Mouse (Mus musculus): ENCODE results near the gene 6030408B16Rik. TPM values are rescaled to one million over a fixed set of nuclear protein-coding genes. Genes with fewer than 3 reads are reported as not detected.

6030408B16Rik gene
- polyA plus RNA-seq, 1 experiment: not detected

DNA sequence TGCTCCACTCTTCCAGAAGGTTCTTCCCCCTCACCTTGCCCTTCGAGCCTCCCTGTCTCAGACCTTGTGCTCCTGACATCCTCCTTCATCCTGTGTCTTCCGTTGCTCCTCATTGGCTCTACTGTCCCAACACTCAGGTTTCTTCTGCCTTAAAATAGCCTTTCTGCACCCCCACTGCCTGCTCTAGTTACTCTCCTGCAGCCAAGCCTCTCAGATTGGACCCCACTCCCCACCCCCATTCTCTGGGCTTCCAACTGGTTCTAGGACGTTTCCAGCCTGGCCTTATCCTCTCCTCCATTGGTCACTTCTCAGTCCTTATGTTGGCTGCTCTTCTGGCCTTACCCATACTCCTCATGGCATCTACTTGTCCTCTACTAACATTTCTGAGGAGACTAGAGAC, 9.2 kb downstream of the 6030408B16Rik start:
- peaks cover 9% of the 10 kb centered on the region for H3K4me1 ChIP-seq (ENCODE audit: control insufficient read depth)
- TF ChIP-seq TAL1 (IDR thresholded peaks at IDR 0.05; ENCODE audit: low read length) (no peak), GATA1 (IDR thresholded peaks at IDR 0.05; ENCODE audit: low read length) (no peak)
- H3K9me3 ChIP-seq (ENCODE audit: control insufficient read depth, low read length): peaks cover 3% of the 10 kb centered on the region

DNA sequence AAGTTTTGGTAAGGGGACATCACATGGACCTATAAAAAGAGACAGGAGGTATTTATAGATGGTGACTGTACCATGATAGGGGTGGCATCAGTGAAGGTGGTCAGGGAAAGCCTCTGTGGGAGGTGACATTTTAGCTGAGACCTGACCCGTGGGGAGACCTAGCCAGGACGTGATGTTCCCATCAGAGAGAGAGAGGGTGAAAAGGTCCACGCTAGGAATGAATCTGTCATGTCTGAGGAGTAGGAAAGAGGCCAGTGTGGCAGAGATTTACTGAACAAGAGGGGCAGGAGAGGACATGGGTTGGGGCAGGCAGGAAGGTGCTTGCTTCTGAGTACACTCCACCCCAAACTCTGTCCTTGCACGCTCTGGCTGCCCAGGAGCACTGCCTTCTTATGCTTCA, 10.8 kb downstream of the 6030408B16Rik start:
- TF ChIP-seq GATA1 (IDR thresholded peaks at IDR 0.05; ENCODE audit: low read length): no peak
- TF ChIP-seq TAL1 (IDR thresholded peaks at IDR 0.05; ENCODE audit: low read length): no peak
- peaks cover 9% of the 10 kb centered on the region for H3K4me1 ChIP-seq (ENCODE audit: control insufficient read depth)

More for the DNA sequence above, 9.2 kb downstream of the 6030408B16Rik start:
- H3K36me3 ChIP-seq (ENCODE audit: control insufficient read depth): no peaks in the 10 kb centered on the region
- no peak overlapping the region for H3K4me3 ChIP-seq (replicated peaks)
- no peaks in the 10 kb centered on the region for H3K27me3 ChIP-seq (ENCODE audit: control insufficient read depth)

DNA sequence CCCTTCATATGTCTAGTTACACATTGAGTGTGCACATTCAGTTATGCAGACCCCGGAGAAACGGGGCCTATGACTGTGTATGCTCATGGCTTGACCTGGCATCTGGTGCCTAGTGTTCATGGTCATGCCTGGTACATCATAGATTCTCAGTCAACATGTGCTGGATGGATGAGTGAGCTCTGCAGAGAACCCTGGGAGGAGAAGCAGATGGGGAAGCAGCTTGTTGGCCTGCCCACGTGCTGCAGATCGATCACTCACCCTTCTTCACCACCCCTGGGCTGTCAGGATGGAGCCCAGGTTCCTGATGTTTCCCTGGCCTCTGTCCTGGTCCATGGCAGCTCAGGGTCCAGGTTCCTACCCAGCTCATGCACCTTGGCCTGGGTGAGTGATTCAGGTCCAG, 13.4 kb downstream of the 6030408B16Rik start:
- Histone ChIP-seq H3K27me3 (ENCODE audit: control insufficient read depth) (no peaks in the 10 kb centered on the region), H3K9me3 (ENCODE audit: control insufficient read depth, low read length) (peaks cover 3% of the 10 kb centered on the region), H3K4me1 (ENCODE audit: control insufficient read depth) (no peaks in the 10 kb centered on the region), H3K4me3 (replicated peaks) (no peak overlapping the region), H3K36me3 (ENCODE audit: control insufficient read depth) (no peaks in the 10 kb centered on the region)
- TF ChIP-seq GATA1 (IDR thresholded peaks at IDR 0.05; ENCODE audit: low read length): no peak
- no peak for TF ChIP-seq TAL1 (IDR thresholded peaks at IDR 0.05; ENCODE audit: low read length)

More for the DNA sequence above, 10.8 kb downstream of the 6030408B16Rik start:
- H3K27me3 ChIP-seq (ENCODE audit: control insufficient read depth): no peaks in the 10 kb centered on the region
- no peak overlapping the region for H3K4me3 ChIP-seq (replicated peaks)
- peaks cover 3% of the 10 kb centered on the region for H3K9me3 ChIP-seq (ENCODE audit: control insufficient read depth, low read length)
- H3K36me3 ChIP-seq (ENCODE audit: control insufficient read depth): no peaks in the 10 kb centered on the region

DNA sequence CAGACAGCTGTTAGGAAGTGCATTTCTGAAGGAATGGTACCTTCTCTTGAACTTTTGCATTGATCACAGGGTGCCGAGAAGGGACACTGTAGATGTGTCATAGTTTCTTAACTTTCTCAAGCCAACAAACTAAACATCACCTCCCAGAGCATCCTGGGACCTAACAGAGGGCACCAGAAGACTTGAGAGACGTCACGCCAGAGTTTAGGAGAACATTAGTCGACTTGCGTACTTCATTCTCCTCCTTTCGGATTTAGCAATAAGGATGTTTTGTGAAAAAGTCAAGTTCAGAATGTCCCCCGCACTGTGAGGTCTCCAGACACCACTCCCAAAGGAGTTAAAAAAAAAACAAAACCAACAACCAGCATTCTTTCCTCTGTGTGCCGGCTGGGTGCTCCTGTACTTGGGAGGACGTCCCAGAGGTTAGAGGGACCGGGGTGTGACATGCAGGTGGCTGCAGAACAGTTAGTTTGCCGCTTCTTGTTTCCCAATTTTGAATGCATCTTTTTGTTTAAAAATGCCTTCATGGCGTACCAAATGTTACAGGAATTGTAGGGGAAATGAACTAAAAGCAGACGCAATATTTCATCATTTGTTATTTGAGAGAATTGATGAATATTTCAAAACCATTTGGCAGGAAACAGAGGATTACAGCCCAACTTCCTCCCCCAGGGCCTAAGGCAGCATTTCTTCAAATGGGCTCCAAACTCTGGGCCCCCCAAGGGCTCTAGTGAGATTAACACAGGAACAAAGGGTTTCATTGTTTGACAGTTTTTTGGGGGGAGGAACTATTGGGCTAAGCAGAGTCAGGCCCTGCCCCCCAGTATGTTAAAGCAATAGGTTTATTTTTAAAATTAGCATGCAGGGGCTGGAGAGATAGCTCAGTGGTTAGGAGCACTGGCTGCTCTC, 15.7 kb downstream of the 6030408B16Rik start:
- Histone ChIP-seq H3K36me3 (ENCODE audit: control insufficient read depth) (no peaks in the 10 kb centered on the region), H3K4me3 (replicated peaks) (no peak overlapping the region), H3K27me3 (ENCODE audit: control insufficient read depth) (no peaks in the 10 kb centered on the region), H3K9me3 (ENCODE audit: control insufficient read depth, low read length) (no peaks in the 10 kb centered on the region), H3K4me1 (ENCODE audit: control insufficient read depth) (no peaks in the 10 kb centered on the region)
- TF ChIP-seq TAL1 (IDR thresholded peaks at IDR 0.05; ENCODE audit: low read length) (no peak), GATA1 (IDR thresholded peaks at IDR 0.05; ENCODE audit: low read length) (no peak)

DNA sequence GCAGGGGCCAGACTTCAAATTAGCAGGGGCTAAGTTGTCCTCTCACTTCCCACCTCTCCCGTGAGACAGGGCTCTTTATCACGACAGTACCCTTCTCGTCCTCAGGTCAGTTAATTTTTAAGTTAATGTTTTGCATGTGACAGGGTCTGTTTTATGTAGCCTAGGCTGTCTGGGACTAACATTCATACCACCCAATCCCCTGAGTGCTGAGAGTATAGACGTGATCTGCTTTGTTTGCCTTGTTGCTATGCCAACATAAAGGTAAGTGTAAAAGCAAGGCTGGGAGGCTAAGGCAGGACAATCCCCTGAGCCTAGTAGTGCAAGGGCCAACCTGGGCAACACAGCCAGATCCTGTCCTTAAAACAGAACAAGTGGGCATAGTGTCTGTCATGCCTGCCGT, 16.5 kb downstream of the 6030408B16Rik start:
- Histone ChIP-seq H3K4me1 (ENCODE audit: control insufficient read depth) (no peaks in the 10 kb centered on the region), H3K36me3 (ENCODE audit: control insufficient read depth) (no peaks in the 10 kb centered on the region), H3K27me3 (ENCODE audit: control insufficient read depth) (no peaks in the 10 kb centered on the region), H3K9me3 (ENCODE audit: control insufficient read depth, low read length) (no peaks in the 10 kb centered on the region), H3K4me3 (replicated peaks) (no peak overlapping the region)
- TF ChIP-seq TAL1 (IDR thresholded peaks at IDR 0.05; ENCODE audit: low read length) (no peak), GATA1 (IDR thresholded peaks at IDR 0.05; ENCODE audit: low read length) (no peak)

DNA sequence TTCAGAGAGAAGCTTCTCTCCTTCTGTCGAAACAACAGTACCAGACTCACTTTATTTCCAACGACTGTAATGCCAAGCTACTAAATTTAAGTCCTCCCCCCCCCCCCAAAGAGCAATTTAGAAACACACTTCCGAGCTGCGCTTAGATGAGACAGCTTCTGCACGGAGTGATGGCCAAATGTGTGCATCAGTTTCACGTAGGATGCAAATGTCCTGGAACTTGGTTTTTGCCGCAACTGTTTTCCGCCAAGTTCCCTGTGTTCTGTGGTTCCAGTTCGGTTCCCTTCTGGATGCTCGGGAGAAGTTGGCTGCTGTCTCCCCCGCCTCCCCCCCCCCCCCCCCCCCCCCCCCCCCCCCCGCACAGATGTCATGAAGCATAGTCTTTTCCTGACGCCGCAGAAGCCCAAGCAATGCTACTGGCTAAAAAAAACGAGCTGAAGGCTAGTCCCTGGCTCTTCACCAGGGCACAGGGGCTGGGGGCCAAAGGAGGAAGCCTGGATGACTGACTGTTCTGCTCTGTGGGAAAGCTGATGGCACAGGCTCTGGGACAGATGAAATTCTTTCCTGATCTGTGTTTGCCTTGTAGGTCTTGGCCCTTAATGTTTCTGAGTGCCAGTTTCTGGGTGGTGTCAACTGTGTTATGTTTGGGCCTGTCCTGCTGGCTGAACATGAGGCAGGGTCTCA, 18.2 kb downstream of the 6030408B16Rik start:
- Histone ChIP-seq H3K36me3 (ENCODE audit: control insufficient read depth) (no peaks in the 10 kb centered on the region), H3K27me3 (ENCODE audit: control insufficient read depth) (no peaks in the 10 kb centered on the region), H3K4me3 (replicated peaks) (no peak overlapping the region), H3K9me3 (ENCODE audit: control insufficient read depth, low read length) (peaks cover 2% of the 10 kb centered on the region; the same call in 1 of the 2 replicates), H3K4me1 (ENCODE audit: control insufficient read depth) (peaks cover 5% of the 10 kb centered on the region; the same call in 1 of the 2 replicates)
- TF ChIP-seq GATA1 (IDR thresholded peaks at IDR 0.05; ENCODE audit: low read length) (no peak), TAL1 (IDR thresholded peaks at IDR 0.05; ENCODE audit: low read length) (no peak)

DNA sequence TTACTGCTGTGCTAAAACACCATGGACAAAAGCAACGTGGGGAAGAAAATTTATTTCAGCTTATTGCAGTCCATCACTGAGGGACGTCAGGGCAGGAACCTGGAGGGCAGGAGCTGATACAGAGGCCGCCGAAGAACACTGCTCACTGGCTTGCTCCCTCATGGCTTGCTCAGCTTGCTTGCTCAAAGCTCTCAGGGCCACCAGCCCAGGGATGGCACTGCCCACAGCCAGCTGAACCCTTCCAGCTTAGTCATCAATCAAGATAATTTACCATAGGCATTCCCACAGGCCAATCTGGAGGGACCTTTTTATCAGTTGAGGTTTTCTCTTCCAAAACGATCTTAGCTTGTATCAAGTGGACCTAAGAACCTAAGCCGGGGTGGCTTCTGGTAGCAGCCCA, 19.0 kb downstream of the 6030408B16Rik start:
- peaks cover 2% of the 10 kb centered on the region; the same call in 1 of the 2 replicates for H3K9me3 ChIP-seq (ENCODE audit: control insufficient read depth, low read length)
- H3K36me3 ChIP-seq (ENCODE audit: control insufficient read depth): no peaks in the 10 kb centered on the region
- H3K4me1 ChIP-seq (ENCODE audit: control insufficient read depth): peaks cover 5% of the 10 kb centered on the region; the same call in 1 of the 2 replicates
- H3K27me3 ChIP-seq (ENCODE audit: control insufficient read depth): peaks cover 5% of the 10 kb centered on the region
- H3K4me3 ChIP-seq (replicated peaks): no peak overlapping the region
- TF ChIP-seq GATA1 (IDR thresholded peaks at IDR 0.05; ENCODE audit: low read length) (no peak), TAL1 (IDR thresholded peaks at IDR 0.05; ENCODE audit: low read length) (no peak)

DNA sequence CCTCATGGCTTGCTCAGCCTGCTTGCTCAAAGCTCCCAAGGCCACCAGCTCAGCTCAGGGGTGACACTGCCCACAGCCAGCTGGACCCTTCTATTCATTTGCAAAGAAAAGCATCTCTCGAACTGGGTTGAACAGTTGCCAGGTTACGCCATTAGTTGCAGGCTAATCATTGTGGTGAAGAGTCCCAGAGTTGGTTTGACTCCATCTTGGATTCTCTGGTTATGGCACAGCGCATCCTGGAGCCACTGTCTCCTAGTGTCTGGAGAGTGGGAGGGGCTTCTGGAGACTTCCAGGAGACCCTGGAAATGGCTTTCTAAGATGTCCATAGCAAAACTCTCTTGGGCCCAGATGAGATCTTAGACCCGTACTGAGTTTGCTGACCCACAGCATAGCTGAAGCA, 22.4 kb downstream of the 6030408B16Rik start:
- H3K4me3 ChIP-seq (replicated peaks): no peak overlapping the region
- peaks cover 5% of the 10 kb centered on the region; the same call in 1 of the 2 replicates for H3K4me1 ChIP-seq (ENCODE audit: control insufficient read depth)
- peaks cover 2% of the 10 kb centered on the region; the same call in 1 of the 2 replicates for H3K9me3 ChIP-seq (ENCODE audit: control insufficient read depth, low read length)
- TF ChIP-seq GATA1 (IDR thresholded peaks at IDR 0.05; ENCODE audit: low read length) (no peak), TAL1 (IDR thresholded peaks at IDR 0.05; ENCODE audit: low read length) (no peak)
- H3K36me3 ChIP-seq (ENCODE audit: control insufficient read depth): no peaks in the 10 kb centered on the region
- peaks cover 12% of the 10 kb centered on the region for H3K27me3 ChIP-seq (ENCODE audit: control insufficient read depth)

DNA sequence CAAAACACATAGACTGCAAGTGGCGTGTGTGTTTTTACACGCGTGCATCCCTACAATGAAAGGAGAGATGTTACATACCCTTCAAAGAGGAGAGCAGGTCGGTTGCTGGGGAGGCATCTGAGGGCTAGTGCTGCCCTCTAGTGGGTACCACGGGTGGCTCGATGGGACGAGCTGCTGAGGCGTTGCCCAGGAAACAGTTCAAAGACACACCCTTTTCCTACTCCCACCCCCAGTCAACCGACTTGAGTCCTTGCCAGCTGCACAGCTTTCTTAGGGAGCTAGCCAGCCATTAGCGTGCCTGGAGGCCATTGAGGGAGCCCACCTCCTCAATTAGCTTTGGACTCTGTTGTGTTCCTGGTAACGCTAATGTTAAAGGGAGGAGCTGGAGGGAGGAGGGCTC, 22.8 kb downstream of the 6030408B16Rik start:
- Histone ChIP-seq H3K27me3 (ENCODE audit: control insufficient read depth) (peaks cover 12% of the 10 kb centered on the region), H3K4me1 (ENCODE audit: control insufficient read depth) (peaks cover 5% of the 10 kb centered on the region; the same call in 1 of the 2 replicates), H3K36me3 (ENCODE audit: control insufficient read depth) (no peaks in the 10 kb centered on the region), H3K9me3 (ENCODE audit: control insufficient read depth, low read length) (peaks cover 2% of the 10 kb centered on the region; the same call in 1 of the 2 replicates), H3K4me3 (replicated peaks) (no peak overlapping the region)
- TF ChIP-seq GATA1 (IDR thresholded peaks at IDR 0.05; ENCODE audit: low read length) (no peak), TAL1 (IDR thresholded peaks at IDR 0.05; ENCODE audit: low read length) (no peak)

Data from erythroblast, embryonic 14.5 days (primary cell).